Mouse (Mus musculus) kidney, adult 11 months (tissue): Measurements from ENCODE around the gene Olfr1315-ps1.

Experiments
- DNase-seq: peaks from one replicate; pipeline ENCODE4 v3.0.0; 2022

Gene Olfr1315-ps1

GRCm38 (mm10) chr2:112115340-112115739 lies at the start of gene Olfr1315-ps1:
TSS of gene Olfr1315-ps1 (minus strand) at chr2:112115440.
- DNase-seq = no peak

- no peak for DNase-seq
Observed at GRCm38 (mm10) chr2:112153898-112154297, 38.7 kb upstream of the Olfr1315-ps1 start, which contains the start of gene Olfr1318. TSS of gene Olfr1318 (plus strand) at chr2:112154198.

- no peak for DNase-seq
Observed at GRCm38 (mm10) chr2:112140029-112140428, 24.8 kb upstream of the Olfr1315-ps1 start, which contains the start of gene Olfr1317. TSS of gene Olfr1317 (plus strand) at chr2:112140329.

GRCm38 (mm10) chr2:112134877-112135276 lies 19.6 kb upstream of the Olfr1315-ps1 start, which contains the start of gene Olfr1316:
TSS of gene Olfr1316 (minus strand) at chr2:112134977.
- DNase-seq = no peak

GRCm38 (mm10) chr2:112096681-112097080 lies 18.6 kb downstream of the Olfr1315-ps1 start, which contains the start of gene Olfr1314:
TSS of gene Olfr1314 (minus strand) at chr2:112096781.
- DNase-seq = no peak

- DNase-seq = no peak
Observed at GRCm38 (mm10) chr2:112077743-112078142, 37.5 kb downstream of the Olfr1315-ps1 start, which contains the start of gene Olfr1313. TSS of gene Olfr1313 (minus strand) at chr2:112077843.
